Mouse (Mus musculus) kidney, embryonic 14.5 days (tissue): Measurements from ENCODE around the gene 1810009A15Rik. TPM values are rescaled to one million over a fixed set of nuclear protein-coding genes. Genes with fewer than 3 reads are reported as not detected.
"Not testable (repeated sequence)": the region's sequence is repeated elsewhere in the genome, so short reads cannot be mapped to it uniquely, and the experiment has no call there.

Experiments used
- ATAC-seq: fragments of 200-750 bp; cut with Nextera tagmentation; 2 replicates; pipeline ENCODE4 v1.8.0; 2017; ENCODE audit warnings: moderate number of reproducible peaks, mild to moderate bottlenecking, moderate TSS enrichment, moderate library complexity; ENCODE audit not compliant: low FRiP score, low TSS enrichment
- H3K27ac ChIP-seq: fragments of 300-500 bp; sonication (generic); 2 replicates; pipeline ENCODE4 v1.5.1; 2014; ENCODE audit warnings: low read depth, mild to moderate bottlenecking, low read length, moderate library complexity, mixed read lengths
- H3K27me3 ChIP-seq: fragments of 300-500 bp; sonication (generic); 2 replicates; pipeline ENCODE4 v1.6.1; 2014; ENCODE audit warnings: mild to moderate bottlenecking, low read length; ENCODE audit not compliant: control insufficient read depth, insufficient read depth
- H3K36me3 ChIP-seq: fragments of 300-500 bp; sonication (generic); 2 replicates; pipeline ENCODE4 v1.6.1; 2014; ENCODE audit warnings: low read length, mixed read lengths; ENCODE audit not compliant: control insufficient read depth, insufficient read depth
- H3K4me1 ChIP-seq: fragments of 300-500 bp; sonication (generic); 2 replicates; pipeline ENCODE4 v1.6.1; 2014; ENCODE audit warnings: low read length, mixed read lengths; ENCODE audit not compliant: control insufficient read depth, insufficient read depth
- H3K4me2 ChIP-seq: fragments of 300-500 bp; sonication (generic); replicated peaks from 2 replicates; pipeline ENCODE4 v1.6.1; 2014; ENCODE audit warnings: low read depth, mild to moderate bottlenecking, low read length
- H3K4me3 ChIP-seq: fragments of 300-500 bp; sonication (generic); 2 replicates; pipeline ENCODE4 v1.5.1; 2014; ENCODE audit warnings: mild to moderate bottlenecking, low read length
- H3K9ac ChIP-seq: fragments of 300-500 bp; sonication (generic); 2 replicates; pipeline ENCODE4 v1.6.1; 2014; ENCODE audit warnings: low read depth, mild to moderate bottlenecking, low read length, moderate library complexity
- H3K9me3 ChIP-seq: fragments of 300-500 bp; sonication (generic); 2 replicates; pipeline ENCODE4 v1.6.1; 2016; ENCODE audit warnings: low read length; ENCODE audit not compliant: control insufficient read depth
- WGBS: fragments of 180-500 bp; shearing (Covaris S2); extraction: QIAGEN DNeasy Blood & Tissue Kit; methylation state at CpG from one replicate; pipeline ENCODE4 v1.1.7; 2014; 5-methylcytosine and 5-hydroxymethylcytosine counted together
- polyA plus RNA-seq: library from polyadenylated mRNA; unstranded; fragments of >200 nt; fragmentation: Nextera tagmentation; extraction: Ambion mirVana; gene quantifications from 2 replicates; pipeline ENCODE4 v1.2.1, GENCODE M21; 2014

The 1810009A15Rik gene
- polyA plus RNA-seq, 1 experiment from 2014 or later = 112 TPM

DNA sequence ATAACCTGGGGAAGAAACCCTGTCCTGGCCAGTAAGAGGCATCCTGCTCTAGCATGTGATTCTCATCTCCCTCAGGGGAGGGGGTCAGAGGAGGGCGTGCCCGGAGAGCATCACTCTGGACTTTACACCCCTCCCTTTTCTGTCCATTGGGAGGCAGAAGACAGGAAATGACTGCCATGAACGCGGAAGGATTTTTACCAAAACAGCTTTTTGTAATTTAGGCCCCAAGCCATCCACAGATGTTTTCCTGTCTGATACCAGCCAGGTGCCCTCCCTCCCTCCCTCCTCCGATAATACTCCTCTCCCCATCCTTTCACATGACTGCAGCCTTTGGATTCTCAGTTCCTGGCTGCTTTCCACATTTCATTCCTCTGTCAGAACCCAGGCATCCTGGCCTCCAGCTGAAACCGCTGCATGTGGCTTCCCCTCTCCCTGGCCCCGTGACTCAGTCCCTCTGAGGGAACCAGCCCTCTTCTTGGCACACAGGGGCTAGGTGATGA, 38.2 kb upstream of the 1810009A15Rik start, which contains the start of gene Lrrn4cl:
Gene Lrrn4cl, plus strand, starts transcription at position 367 of the 500 bp plus-strand sequence.
- WGBS = 31% methylated on average over 7 of the region's 7 CpGs
- Histone ChIP-seq H3K36me3 (peaks cover 21% of the 10 kb centered on the region), H3K4me1 (no peaks in the 10 kb centered on the region), H3K27me3 (no peaks in the 10 kb centered on the region), H3K4me2 (no peak within 1 kb of the TSS), H3K9ac (no peak within 1 kb of the TSS), H3K9me3 (no peaks in the 10 kb centered on the region), H3K27ac (no peak within 1 kb of the TSS), H3K4me3 (no peak within 1 kb of the TSS)
- ATAC-seq = peak; percentile 70; the same call in 1 of the 2 replicates

DNA sequence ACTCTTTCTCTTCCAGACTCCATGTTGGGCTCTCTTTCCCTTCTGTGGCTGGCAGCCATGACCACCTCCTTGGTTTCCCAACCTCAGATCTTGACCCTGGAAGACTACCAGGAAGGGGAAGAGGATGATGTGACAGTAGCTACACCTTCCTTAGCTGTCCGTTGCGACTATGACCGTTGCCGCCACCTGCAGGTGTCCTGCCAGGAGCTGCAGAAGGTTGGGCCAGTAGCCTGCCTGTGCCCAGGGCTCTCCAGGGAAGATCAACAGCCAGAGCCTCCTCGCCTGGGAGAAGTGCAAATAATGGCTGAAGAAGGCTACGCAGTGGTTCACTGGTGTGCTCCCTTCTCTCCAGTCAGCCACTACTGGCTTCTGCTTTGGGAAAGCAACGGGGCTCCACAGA, 37.0 kb upstream of the 1810009A15Rik start:
- Histone ChIP-seq H3K9ac (no peak overlapping the region), H3K27me3 (no peaks in the 10 kb centered on the region)
- WGBS = 57% methylated on average over 7 of the region's 7 CpGs

DNA sequence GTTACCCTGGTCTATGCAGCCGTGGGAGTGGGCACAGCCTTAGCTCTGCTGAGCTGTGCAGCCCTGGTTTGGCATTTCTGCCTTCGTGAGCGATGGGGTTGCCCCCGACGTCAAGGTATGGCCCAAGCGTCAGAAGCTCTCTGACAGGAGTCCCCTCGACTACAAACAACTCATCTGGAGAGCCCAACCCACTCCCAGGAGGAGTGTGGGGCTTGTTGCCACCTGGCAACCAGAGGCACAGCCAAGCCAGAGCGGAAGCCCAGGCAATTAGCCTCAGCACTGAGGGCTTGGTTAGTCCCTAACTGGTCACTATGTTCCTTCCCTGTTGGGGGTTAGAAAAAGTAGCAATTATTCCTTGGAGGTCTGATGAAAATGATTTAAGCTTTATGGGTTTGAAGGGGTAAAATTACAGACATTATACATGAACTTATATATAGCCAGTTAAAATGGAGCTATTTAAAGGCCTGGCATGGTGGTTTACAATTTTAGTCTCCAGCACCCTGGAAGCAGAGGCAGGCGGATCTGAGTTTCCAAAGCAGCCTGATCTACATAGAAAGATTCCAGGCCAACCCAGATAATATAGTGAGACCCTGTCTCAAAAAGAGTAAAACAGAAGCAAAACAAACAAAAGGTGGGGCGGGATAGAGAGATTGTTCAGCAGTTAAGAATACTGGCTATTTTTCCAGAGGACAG, 36.3 kb upstream of the 1810009A15Rik start:
- no peaks in the 10 kb centered on the region for H3K9me3 ChIP-seq
- ATAC-seq = no peak
- no peaks in the 10 kb centered on the region for H3K27me3 ChIP-seq
- peaks cover 8% of the 10 kb centered on the region; the same call in 1 of the 2 replicates for H3K36me3 ChIP-seq
- H3K27ac ChIP-seq = no peak overlapping the region
- no peaks in the 10 kb centered on the region for H3K4me1 ChIP-seq
- H3K9ac ChIP-seq = no peak overlapping the region
- WGBS = 56% methylated on average over 10 of the region's 10 CpGs
- H3K4me2 ChIP-seq = no peak overlapping the region
- no peak overlapping the region for H3K4me3 ChIP-seq

More for the DNA sequence above, 37.0 kb upstream of the 1810009A15Rik start:
- Histone ChIP-seq H3K36me3 (peaks cover 12% of the 10 kb centered on the region; the same call in 1 of the 2 replicates), H3K4me3 (no peak overlapping the region), H3K4me1 (no peaks in the 10 kb centered on the region), H3K4me2 (no peak overlapping the region), H3K27ac (no peak overlapping the region), H3K9me3 (no peaks in the 10 kb centered on the region)
- no peak for ATAC-seq

DNA sequence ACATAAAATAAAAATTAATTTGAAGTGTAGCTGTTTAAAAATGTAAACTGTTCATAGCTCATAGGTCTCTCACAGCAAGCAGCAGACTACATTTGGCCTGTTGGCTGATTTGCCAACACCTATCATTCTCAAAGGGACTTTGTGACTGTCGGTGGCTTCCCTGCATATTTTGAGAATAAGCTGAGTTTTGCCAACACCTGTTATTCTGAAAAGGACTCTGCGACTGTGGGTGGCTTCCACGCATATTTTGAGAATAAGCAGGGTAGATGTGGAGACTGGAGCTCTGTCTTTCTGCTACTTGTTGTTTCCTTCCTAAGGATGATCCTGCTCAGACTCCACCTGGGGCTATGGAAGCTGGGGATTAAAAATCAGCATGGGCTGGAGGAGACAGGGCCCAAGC, 35.5 kb upstream of the 1810009A15Rik start:
- no peak for ATAC-seq
- Histone ChIP-seq H3K4me3 (no peak overlapping the region), H3K9ac (no peak overlapping the region), H3K27ac (no peak overlapping the region), H3K4me1 (no peaks in the 10 kb centered on the region), H3K9me3 (no peaks in the 10 kb centered on the region), H3K4me2 (no peak overlapping the region), H3K36me3 (peaks cover 3% of the 10 kb centered on the region; the same call in 1 of the 2 replicates), H3K27me3 (no peaks in the 10 kb centered on the region)
- WGBS = 83% methylated on average over 3 of the region's 3 CpGs

DNA sequence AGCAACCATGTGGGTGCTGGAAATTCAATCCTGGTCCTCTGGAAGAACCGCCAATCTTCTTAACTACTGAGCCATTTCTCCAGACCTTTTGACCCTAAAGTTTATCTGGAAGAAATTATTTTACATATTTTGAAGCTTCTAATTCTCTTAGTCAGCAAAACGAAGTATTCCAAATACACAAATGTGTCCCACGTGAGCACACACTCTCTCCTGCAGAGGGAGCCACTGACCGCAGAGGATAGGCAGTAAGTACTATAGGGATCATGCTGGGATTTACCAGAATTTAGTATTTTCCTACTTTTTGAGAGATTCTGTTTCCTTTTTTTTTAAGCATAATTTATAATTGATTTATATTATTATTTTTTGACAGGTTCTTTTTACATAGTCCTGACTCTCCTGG, 31.0 kb upstream of the 1810009A15Rik start:
- ATAC-seq = peak; percentile 54; the same call in 1 of the 2 replicates
- Histone ChIP-seq H3K4me2 (no peak overlapping the region), H3K27ac (no peak overlapping the region), H3K9ac (no peak overlapping the region), H3K9me3 (no peaks in the 10 kb centered on the region), H3K4me1 (no peaks in the 10 kb centered on the region), H3K4me3 (no peak overlapping the region), H3K27me3 (no peaks in the 10 kb centered on the region), H3K36me3 (no peaks in the 10 kb centered on the region)
- WGBS = 46% methylated on average over 4 of the region's 4 CpGs

DNA sequence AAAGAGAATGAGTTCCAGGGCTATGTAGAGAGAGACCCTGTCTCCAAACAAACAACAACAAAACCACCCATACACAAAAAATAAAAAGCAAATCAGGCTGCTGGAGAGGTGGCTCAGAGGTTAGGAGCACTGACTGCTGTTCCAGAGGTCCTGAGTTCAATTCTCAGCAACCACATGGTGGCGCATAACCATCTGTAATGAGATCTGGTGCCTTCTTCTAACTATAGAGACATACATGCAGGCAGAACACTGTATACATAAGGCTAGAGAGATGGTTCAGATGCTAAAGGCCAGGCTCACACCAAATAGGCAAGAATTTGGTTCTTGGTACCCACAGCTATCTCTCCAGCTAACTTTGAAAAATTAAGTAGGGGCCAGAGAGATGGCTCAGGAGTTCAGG, 29.6 kb upstream of the 1810009A15Rik start:
- Histone ChIP-seq H3K27me3 (no peaks in the 10 kb centered on the region), H3K4me1 (no peaks in the 10 kb centered on the region), H3K9ac (no peak overlapping the region), H3K27ac (no peak overlapping the region), H3K4me3 (no peak overlapping the region), H3K4me2 (no peak overlapping the region), H3K9me3 (no peaks in the 10 kb centered on the region), H3K36me3 (no peaks in the 10 kb centered on the region)
- 21% methylated on average over 1 of the region's 1 CpGs for WGBS
- peak; percentile 45; the same call in 1 of the 2 replicates for ATAC-seq

DNA sequence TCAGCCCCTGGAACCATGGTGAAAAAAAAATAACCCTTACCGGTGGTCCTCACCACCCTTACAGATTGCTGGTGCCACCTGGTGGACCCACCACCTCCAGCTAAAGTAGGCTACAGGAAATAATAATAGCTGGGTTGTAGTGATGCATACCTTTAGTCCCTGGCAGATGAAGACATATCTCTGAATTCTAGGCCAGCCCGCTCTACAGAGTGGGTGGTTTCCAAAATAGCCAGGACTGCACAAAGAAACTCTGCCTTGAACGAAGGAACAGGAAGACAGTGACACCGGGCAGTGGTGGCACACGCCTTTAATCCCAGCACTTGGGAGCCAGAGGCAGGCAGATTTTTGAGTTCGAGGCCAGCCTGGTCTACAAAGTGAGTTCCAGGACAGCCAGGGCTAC, 24.4 kb upstream of the 1810009A15Rik start:
- no peaks in the 10 kb centered on the region for H3K36me3 ChIP-seq
- no peaks in the 10 kb centered on the region for H3K27me3 ChIP-seq
- H3K9me3 ChIP-seq = no peaks in the 10 kb centered on the region
- no peaks in the 10 kb centered on the region for H3K4me1 ChIP-seq
- H3K4me2 ChIP-seq = no peak overlapping the region
- no peak overlapping the region for H3K4me3 ChIP-seq
- no peak overlapping the region for H3K27ac ChIP-seq
- 90% methylated on average over 6 of the region's 6 CpGs for WGBS
- H3K9ac ChIP-seq = no peak overlapping the region
- no peak for ATAC-seq

DNA sequence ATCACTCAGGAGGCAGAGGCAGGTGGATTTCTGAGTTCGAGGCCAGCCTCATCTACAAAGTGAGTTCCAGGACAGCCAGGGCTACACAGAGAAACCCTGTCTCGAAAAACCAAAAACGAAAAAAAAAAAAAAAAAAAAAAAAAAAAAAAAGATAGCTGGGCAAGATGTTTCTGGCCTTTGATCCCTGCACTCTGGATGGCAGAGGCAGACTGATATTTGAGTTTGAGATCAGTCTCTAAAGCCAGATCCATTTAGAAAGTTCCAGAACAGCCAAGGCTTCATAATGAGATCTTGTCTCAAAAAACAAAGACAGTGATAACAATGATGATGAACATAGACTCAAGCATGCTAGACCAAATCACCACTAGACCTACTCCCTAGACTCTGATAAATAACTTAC, 18.3 kb upstream of the 1810009A15Rik start:
- H3K9ac ChIP-seq, H3K27me3 ChIP-seq, H3K4me2 ChIP-seq, H3K27ac ChIP-seq, ATAC-seq, H3K4me1 ChIP-seq, H3K4me3 ChIP-seq, H3K9me3 ChIP-seq: not testable (repeated sequence)
- peaks cover 24% of the 10 kb centered on the region for H3K36me3 ChIP-seq
- WGBS = 81% methylated on average over 3 of the region's 3 CpGs

DNA sequence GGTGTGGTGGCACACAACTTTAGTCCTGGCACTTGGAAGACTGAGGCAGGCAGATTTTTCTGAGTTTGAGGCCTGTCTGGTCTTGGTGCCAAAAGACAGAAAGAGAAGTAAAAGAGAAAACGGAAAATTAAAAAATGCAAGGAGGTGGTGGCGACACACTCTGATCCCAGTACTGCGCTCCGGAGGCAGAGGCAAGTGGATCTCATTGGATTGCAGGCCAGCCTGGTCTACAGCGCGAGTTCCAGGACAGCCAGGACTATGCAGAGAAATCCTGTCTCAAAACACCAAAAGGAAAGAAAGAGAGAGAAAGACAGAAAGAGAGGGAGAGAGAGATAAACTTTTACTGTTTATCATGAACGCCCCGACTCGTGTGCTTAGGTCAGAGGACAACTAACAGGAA, 17.8 kb upstream of the 1810009A15Rik start:
- H3K4me3 ChIP-seq = peak overlapping the region; percentile 94
- H3K4me1 ChIP-seq = peaks cover 5% of the 10 kb centered on the region
- WGBS = 59% methylated on average over 9 of the region's 9 CpGs
- H3K27me3 ChIP-seq = no peaks in the 10 kb centered on the region
- H3K27ac ChIP-seq = peak overlapping the region; percentile 56; the same call in 1 of the 2 replicates
- H3K9ac ChIP-seq = peak overlapping the region; percentile 96
- peaks cover 29% of the 10 kb centered on the region for H3K36me3 ChIP-seq
- peak; percentile 32; the same call in 1 of the 2 replicates for ATAC-seq
- H3K4me2 ChIP-seq = peak overlapping the region; percentile 85
- no peaks in the 10 kb centered on the region for H3K9me3 ChIP-seq
